Mouse (Mus musculus): Measurements from ENCODE around the gene Wfdc1.

DNA sequence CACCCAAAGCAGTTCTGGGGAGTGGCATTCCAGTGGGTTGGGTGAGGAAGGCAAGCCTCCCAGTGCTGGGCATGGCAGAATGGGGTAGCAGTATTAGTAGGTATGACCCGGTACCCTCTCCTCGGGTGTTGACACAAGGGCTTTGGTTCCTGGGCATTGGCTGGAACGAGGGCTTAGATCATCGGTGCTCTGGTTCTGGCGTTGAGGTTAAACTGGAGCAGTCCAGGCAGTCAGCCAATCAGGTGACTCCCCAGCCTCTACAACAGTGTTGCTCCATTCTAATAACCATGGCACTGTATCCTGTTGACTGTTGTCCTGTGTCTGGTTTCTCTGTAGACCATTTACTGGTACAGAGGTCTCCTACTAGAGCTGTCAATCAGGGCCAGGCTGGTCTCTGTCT, 48.6 kb upstream of the Wfdc1 start:
- no peak for TF ChIP-seq CTCF (IDR thresholded peaks at IDR 0.05; ENCODE audit: low read depth, low read length)
- TF ChIP-seq POLR2AphosphoS5 (IDR thresholded peaks at IDR 0.05; ENCODE audit: insufficient replicate concordance, low read depth, low read length) = no peak

All from G1E (cell line).